Mouse (Mus musculus) spleen, postnatal 0 days (tissue): ENCODE data around the gene Esf1. TPM values are rescaled to one million over a fixed set of nuclear protein-coding genes. Genes with fewer than 3 reads are reported as not detected.

Experiments
- polyA plus RNA-seq: library from polyadenylated mRNA; unstranded; fragments of >200 nt; fragmentation: Nextera tagmentation; extraction: Ambion mirVana; gene quantifications from 2 replicates; pipeline ENCODE4 v1.2.1, GENCODE M21; 2015

Esf1 gene
- 19.2 and 20.8 TPM in 2 replicates for polyA plus RNA-seq

DNA sequence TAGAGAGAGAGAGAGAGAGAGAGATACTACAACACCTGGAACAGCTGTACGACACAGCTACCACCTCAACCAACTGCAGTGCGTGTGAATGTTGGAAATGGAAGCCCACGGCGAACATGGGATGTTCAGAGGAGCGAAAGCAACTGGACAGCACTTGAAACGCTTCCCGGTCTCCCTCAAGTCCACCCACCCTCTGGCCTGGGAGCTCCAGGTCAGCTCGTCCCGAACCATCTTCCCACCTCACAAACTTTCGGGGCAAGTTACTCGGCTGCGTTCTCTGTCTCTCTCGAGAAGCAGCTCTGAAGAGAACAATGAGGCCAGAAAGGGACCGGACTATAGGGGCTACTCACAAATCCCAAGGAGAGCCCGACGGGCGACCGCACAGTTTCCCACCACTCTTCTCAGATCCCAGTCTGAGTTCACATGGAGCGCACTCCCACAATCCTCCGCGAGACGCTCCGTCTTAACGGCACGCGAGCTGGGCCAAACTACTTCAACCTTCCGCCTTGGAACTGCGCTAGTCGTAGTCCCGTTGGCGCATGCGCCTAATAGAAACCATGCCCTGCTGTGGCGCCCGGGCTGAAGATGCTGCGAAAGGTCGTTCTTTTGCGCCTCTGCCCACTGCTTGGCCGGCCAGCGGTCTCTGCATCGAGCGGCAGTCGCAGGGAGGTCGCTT is at the start of gene Esf1, which contains the start of gene Ndufaf5:
Gene Esf1, minus strand, starts transcription at position 438 of the 676 bp plus-strand sequence.
Gene Ndufaf5, plus strand, starts transcription at position 523 of the 676 bp plus-strand sequence.

DNA sequence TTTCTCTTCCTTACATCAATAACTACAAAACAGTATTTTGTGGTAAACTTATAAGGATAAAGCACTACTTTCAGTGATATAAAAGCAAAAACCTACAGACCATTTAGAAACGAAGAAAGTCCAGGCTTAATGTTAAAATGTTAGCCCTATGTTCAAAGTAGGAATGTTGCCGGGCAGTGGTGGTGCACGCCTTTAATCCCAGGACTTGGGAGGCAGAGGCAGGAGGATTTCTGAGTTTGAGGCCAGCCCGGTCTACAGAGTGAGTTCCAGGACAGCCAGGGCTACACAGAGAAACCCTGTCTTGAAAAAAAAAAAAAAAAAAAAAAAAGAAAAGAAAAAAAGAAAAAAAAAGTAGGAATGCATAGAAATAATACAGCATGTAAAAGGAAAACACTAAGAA is 18.6 kb downstream of the Esf1 start, which contains the start of gene Gm17374:
Gene Gm17374, plus strand, starts transcription at position 301 of the 400 bp plus-strand sequence.

Other genes with a start within 250 kb of the Esf1 start
- 17.6 and 20.1 TPM in 2 replicates for gene Tasp1, start 103.8 kb downstream of the Esf1 start, polyA plus RNA-seq
- not detected in 2 replicates for gene Gm17374, start 18.5 kb downstream of the Esf1 start, polyA plus RNA-seq
- gene Ndufaf5, start 85 bp upstream of the Esf1 start, polyA plus RNA-seq: 7.7 and 8.6 TPM in 2 replicates
- not detected in 2 replicates for gene Sel1l2, start 219.1 kb upstream of the Esf1 start, polyA plus RNA-seq
- gene Macrod2, start 224.7 kb upstream of the Esf1 start, polyA plus RNA-seq: 9.3 and 9.8 TPM in 2 replicates